Mouse (Mus musculus): ENCODE measurements around the gene Cabp4.

- TF ChIP-seq CTCF (IDR thresholded peaks at IDR 0.05; ENCODE audit: control insufficient read depth, insufficient read depth, insufficient replicate concordance, low read depth, low read length) (peak; percentile 62), POLR2A (IDR thresholded peaks at IDR 0.05; ENCODE audit: control insufficient read depth, low read depth, low read length) (peak; percentile 76)
Observed at GRCm38 (mm10) chr19:4191528-4192250, 47.9 kb upstream of the Cabp4 start, which contains the start of gene Ppp1ca.

Measured in testis, adult 2 months (tissue).